Mouse (Mus musculus) heart, embryonic 15.5 days (tissue): ENCODE data around the gene Map3k10. TPM values are rescaled to one million over a fixed set of nuclear protein-coding genes. Genes with fewer than 3 reads are reported as not detected.
"Not testable (repeated sequence)": the region's sequence is repeated elsewhere in the genome, so short reads cannot be mapped to it uniquely, and the experiment has no call there.

Experiments used
- ATAC-seq: fragments of 200-750 bp; cut with Nextera tagmentation; replicated peaks from 2 replicates; pipeline ENCODE4 v1.8.0; 2017; ENCODE audit warnings: low read depth, moderate TSS enrichment; ENCODE audit not compliant: insufficient number of reproducible peaks, insufficient read depth, low FRiP score
- H3K27ac ChIP-seq: fragments of 300-500 bp; sonication (generic); 2 replicates; pipeline ENCODE4 v1.5.1; 2015; ENCODE audit warnings: mild to moderate bottlenecking, inconsistent platforms
- H3K27me3 ChIP-seq: fragments of 300-500 bp; sonication (generic); 2 replicates; pipeline ENCODE4 v1.6.1; 2015; ENCODE audit warnings: inconsistent platforms
- H3K36me3 ChIP-seq: fragments of 300-500 bp; sonication (generic); 2 replicates; pipeline ENCODE4 v1.6.1; 2015; ENCODE audit warnings: mild to moderate bottlenecking, inconsistent platforms
- H3K4me1 ChIP-seq: fragments of 300-500 bp; sonication (generic); replicated peaks from 2 replicates; pipeline ENCODE4 v1.6.1; 2015; ENCODE audit warnings: inconsistent platforms
- H3K4me2 ChIP-seq: fragments of 300-500 bp; sonication (generic); 2 replicates; pipeline ENCODE4 v1.6.1; 2015; ENCODE audit warnings: inconsistent platforms, mild to moderate bottlenecking, moderate library complexity
- H3K4me3 ChIP-seq: fragments of 300-500 bp; sonication (generic); 2 replicates; pipeline ENCODE4 v1.5.1; 2015; ENCODE audit warnings: mild to moderate bottlenecking, inconsistent platforms
- H3K9ac ChIP-seq: fragments of 300-500 bp; sonication (generic); 2 replicates; pipeline ENCODE4 v1.6.1; 2015; ENCODE audit warnings: mild to moderate bottlenecking, inconsistent platforms
- H3K9me3 ChIP-seq: fragments of 300-500 bp; sonication (generic); replicated peaks from 2 replicates; pipeline ENCODE4 v1.6.1; 2016; ENCODE audit warnings: inconsistent platforms
- WGBS: fragments of 180-500 bp; shearing (Covaris S2); methylation state at CpG from one replicate; pipeline ENCODE4 v1.1.7; 2015; ENCODE audit warnings: mixed read lengths; 5-methylcytosine and 5-hydroxymethylcytosine counted together
- polyA plus RNA-seq: library from polyadenylated mRNA; unstranded; fragments of >200 nt; fragmentation: Nextera tagmentation; extraction: Ambion mirVana; gene quantifications from 2 replicates; pipeline ENCODE4 v1.2.1, GENCODE M21; 2015

The Map3k10 gene
- polyA plus RNA-seq, 1 experiment from 2014 or later, result 3.7 TPM

DNA sequence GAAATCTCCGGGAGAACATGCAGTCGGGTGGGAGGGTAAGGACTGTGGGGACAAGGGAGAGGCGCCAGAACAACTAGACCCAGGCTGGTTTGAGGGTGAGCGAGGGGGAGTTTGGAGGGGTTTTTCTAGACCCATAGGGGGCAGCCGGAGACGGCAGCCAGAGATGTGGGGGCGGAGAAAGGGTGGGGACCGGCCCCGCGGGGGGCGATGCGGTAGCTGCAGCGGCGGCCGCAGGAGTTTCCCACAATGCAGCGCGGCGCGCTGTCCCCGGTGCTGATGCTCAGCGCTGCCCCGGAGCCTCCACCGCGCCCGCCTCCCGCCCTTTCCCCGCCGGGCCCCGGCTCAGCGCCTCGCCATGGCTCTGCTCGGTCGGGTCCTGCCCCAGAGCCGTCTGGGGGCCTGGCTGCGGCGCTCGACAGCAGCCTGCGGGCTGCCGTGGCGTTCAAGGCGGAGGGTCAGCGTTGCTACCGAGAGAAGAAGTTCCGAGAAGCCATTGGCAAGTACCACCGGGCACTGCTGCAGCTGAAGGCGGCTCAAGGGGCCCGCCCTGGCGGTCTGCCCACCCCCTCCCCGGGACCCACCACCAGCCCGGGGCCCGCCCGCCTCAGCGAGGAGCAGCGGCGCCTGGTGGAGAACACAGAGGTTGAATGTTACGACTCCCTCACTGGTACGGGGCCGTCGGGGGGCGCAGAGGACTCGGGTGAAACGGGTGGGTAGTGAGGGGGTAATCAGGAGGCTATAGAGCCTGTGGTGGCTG lies 20.5 kb downstream of the Map3k10 start, which contains the start of gene Ttc9b:
Gene Ttc9b, plus strand, starts transcription at position 235 of the 757 bp plus-strand sequence.
- Histone ChIP-seq H3K9ac (no peak within 1 kb of the TSS), H3K4me3 (peak within 1 kb of the TSS; percentile 35), H3K27me3 (peaks cover 86% of the 10 kb centered on the region), H3K4me2 (peak within 1 kb of the TSS; percentile 52), H3K4me1 (peaks cover 5% of the 10 kb centered on the region), H3K27ac (no peak within 1 kb of the TSS), H3K9me3 (no peaks in the 10 kb centered on the region), H3K36me3 (no peaks in the 10 kb centered on the region)
- 5% methylated on average over 53 of the region's 62 CpGs for WGBS
- no peak for ATAC-seq

DNA sequence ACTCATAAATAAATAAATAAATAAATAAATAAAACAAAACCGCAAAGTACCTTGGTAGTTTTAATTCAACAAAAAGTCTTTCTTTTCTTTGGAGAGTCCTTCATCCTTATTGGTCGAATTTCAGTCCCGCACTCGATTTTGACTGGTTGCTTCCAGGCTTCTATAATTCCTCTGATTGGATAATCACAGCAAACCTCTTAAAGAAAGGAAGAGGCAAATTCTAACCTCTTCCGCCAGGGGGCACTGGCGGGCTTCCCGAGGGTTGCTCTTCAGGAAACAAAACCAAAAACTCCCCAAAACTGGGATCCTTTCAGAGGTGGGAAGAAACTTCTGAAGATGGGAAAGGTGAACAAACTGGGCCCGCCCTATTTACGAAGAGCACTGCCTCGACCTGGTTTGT lies 23.4 kb downstream of the Map3k10 start:
- H3K4me2 ChIP-seq, result no peak overlapping the region
- H3K4me1 ChIP-seq, result peaks cover 5% of the 10 kb centered on the region
- 6% methylated on average over 10 of the region's 10 CpGs for WGBS
- H3K4me3 ChIP-seq, result 0 out of 2 replicates have a peak overlapping the region, but pooled peaks have one; percentile 10
- H3K27ac ChIP-seq, result no peak overlapping the region
- no peak for ATAC-seq
- no peak overlapping the region for H3K9ac ChIP-seq
- no peaks in the 10 kb centered on the region for H3K9me3 ChIP-seq
- peaks cover 57% of the 10 kb centered on the region for H3K27me3 ChIP-seq
- no peaks in the 10 kb centered on the region for H3K36me3 ChIP-seq

DNA sequence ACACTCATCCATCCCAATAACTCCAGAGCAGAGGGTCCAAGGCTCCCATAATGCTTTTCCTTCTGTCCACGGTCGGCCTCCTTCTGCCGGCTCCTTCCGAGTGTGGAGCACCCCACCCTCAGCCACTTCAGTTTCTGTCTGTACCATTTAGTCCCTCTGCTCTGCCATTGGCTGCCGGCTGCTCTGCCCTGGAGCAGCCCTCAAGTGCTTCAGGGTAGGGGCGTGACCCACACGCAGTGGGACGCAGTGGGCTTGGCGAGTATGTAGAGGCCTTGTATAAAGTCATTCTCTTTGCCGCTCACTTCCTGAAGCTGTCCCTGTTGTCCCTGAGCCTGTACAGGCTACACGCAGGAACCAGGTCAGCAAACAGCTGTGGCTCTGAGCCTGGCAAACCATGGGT lies 24.7 kb downstream of the Map3k10 start:
- ATAC-seq, result no peak
- Histone ChIP-seq H3K4me1 (peaks cover 5% of the 10 kb centered on the region), H3K4me2 (no peak overlapping the region), H3K4me3 (no peak overlapping the region), H3K27ac (no peak overlapping the region), H3K36me3 (no peaks in the 10 kb centered on the region), H3K9ac (no peak overlapping the region), H3K9me3 (no peaks in the 10 kb centered on the region), H3K27me3 (peaks cover 45% of the 10 kb centered on the region)
- 87% methylated on average over 11 of the region's 11 CpGs for WGBS

- Histone ChIP-seq H3K9ac (no peak overlapping the region), H3K36me3 (no peaks in the 10 kb centered on the region), H3K9me3 (no peaks in the 10 kb centered on the region), H3K27ac (no peak overlapping the region), H3K27me3 (peaks cover 22% of the 10 kb centered on the region), H3K4me3 (no peak overlapping the region), H3K4me2 (no peak overlapping the region), H3K4me1 (no peaks in the 10 kb centered on the region)
- ATAC-seq, result no peak
- 74% methylated on average over 6 of the region's 6 CpGs for WGBS
Observed at GRCm38 (mm10) chr7:27647281-27648002, 27.0 kb downstream of the Map3k10 start.

- Histone ChIP-seq H3K9ac (no peak overlapping the region), H3K27me3 (peaks cover 13% of the 10 kb centered on the region)
- 76% methylated on average over 7 of the region's 7 CpGs for WGBS
Observed at GRCm38 (mm10) chr7:27646516-27646915, 27.9 kb downstream of the Map3k10 start.

GRCm38 (mm10) chr7:27644471-27644870 lies 29.9 kb downstream of the Map3k10 start:
- Histone ChIP-seq H3K27ac (no peak overlapping the region), H3K27me3 (no peaks in the 10 kb centered on the region), H3K9ac (no peak overlapping the region), H3K4me2 (no peak overlapping the region), H3K4me1 (no peaks in the 10 kb centered on the region), H3K9me3 (no peaks in the 10 kb centered on the region), H3K4me3 (no peak overlapping the region), H3K36me3 (0 out of 2 replicates have a peak, but pooled peaks cover 4% of the 10 kb centered on the region)
- ATAC-seq, result no peak
- WGBS, result 55% methylated on average over 1 of the region's 1 CpGs

More at GRCm38 (mm10) chr7:27646516-27646915, 27.9 kb downstream of the Map3k10 start:
- Histone ChIP-seq H3K36me3 (no peaks in the 10 kb centered on the region), H3K9me3 (no peaks in the 10 kb centered on the region), H3K4me3 (no peak overlapping the region), H3K4me2 (no peak overlapping the region), H3K27ac (no peak overlapping the region), H3K4me1 (no peaks in the 10 kb centered on the region)
- no peak for ATAC-seq

- H3K27ac ChIP-seq, H3K9me3 ChIP-seq, ATAC-seq, H3K27me3 ChIP-seq, H3K4me3 ChIP-seq, H3K4me2 ChIP-seq, H3K9ac ChIP-seq, H3K4me1 ChIP-seq: not testable (repeated sequence)
- WGBS, result 89% methylated on average over 2 of the region's 2 CpGs
- peaks cover 70% of the 10 kb centered on the region for H3K36me3 ChIP-seq
Observed at GRCm38 (mm10) chr7:27635094-27635493, 39.3 kb downstream of the Map3k10 start.

DNA sequence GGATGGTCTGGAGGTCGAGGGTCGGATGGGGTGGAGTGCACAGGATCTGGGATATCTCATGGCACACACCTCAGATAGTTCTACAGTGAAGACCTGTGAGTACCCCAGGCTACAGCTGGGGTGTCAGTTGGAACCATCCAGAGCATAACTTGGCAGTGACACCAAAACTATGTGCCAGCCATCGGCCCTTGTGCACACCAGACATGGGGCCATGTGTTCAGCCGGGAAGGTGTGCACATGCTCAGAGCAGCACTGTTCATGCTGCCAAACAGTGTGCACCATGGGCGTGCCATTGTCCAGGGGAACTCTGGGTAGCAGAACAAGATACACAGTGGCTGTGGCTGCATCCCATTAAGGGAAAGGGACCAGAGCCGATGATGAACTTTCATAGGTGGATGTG lies 39.7 kb downstream of the Map3k10 start:
- Histone ChIP-seq H3K9me3 (no peaks in the 10 kb centered on the region), H3K9ac (no peak overlapping the region), H3K27me3 (no peaks in the 10 kb centered on the region), H3K4me2 (no peak overlapping the region), H3K36me3 (peaks cover 69% of the 10 kb centered on the region), H3K4me1 (no peaks in the 10 kb centered on the region), H3K4me3 (no peak overlapping the region), H3K27ac (no peak overlapping the region)
- ATAC-seq, result no peak
- 91% methylated on average over 6 of the region's 6 CpGs for WGBS

- no peak for ATAC-seq
- Histone ChIP-seq H3K27ac (no peak overlapping the region), H3K36me3 (peaks cover 79% of the 10 kb centered on the region)
Observed at GRCm38 (mm10) chr7:27633166-27633565, 41.2 kb downstream of the Map3k10 start.

DNA sequence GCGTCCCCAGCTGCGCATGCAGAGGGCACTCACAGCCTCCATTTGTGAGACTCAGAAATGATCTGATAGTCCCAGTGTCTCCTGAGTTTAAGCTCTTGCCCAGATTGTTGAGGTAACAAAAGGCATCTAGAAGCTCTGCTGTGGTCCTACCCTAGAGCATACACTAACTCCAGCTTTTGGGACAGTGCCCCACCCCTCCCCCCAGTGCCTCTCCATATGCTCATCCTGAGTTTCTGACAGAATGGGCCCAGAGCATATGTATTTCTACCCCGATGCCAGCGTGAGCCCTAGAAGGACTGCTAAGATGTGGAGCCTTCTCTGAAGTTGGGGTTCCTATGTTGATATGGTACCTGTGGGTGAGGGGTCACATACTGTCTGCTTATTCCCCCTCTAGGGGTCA lies 43.0 kb downstream of the Map3k10 start:
- Histone ChIP-seq H3K27me3 (no peaks in the 10 kb centered on the region), H3K9ac (no peak overlapping the region), H3K27ac (no peak overlapping the region), H3K4me1 (no peaks in the 10 kb centered on the region), H3K4me3 (no peak overlapping the region), H3K36me3 (peaks cover 81% of the 10 kb centered on the region), H3K4me2 (no peak overlapping the region), H3K9me3 (no peaks in the 10 kb centered on the region)
- WGBS, result 97% methylated on average over 4 of the region's 4 CpGs
- no peak for ATAC-seq

More at GRCm38 (mm10) chr7:27633166-27633565, 41.2 kb downstream of the Map3k10 start:
- H3K9me3 ChIP-seq, result no peaks in the 10 kb centered on the region
- H3K4me3 ChIP-seq, result no peak overlapping the region
- H3K4me2 ChIP-seq, result no peak overlapping the region
- 87% methylated on average over 6 of the region's 6 CpGs for WGBS
- no peaks in the 10 kb centered on the region for H3K27me3 ChIP-seq
- H3K4me1 ChIP-seq, result no peaks in the 10 kb centered on the region
- H3K9ac ChIP-seq, result no peak overlapping the region

DNA sequence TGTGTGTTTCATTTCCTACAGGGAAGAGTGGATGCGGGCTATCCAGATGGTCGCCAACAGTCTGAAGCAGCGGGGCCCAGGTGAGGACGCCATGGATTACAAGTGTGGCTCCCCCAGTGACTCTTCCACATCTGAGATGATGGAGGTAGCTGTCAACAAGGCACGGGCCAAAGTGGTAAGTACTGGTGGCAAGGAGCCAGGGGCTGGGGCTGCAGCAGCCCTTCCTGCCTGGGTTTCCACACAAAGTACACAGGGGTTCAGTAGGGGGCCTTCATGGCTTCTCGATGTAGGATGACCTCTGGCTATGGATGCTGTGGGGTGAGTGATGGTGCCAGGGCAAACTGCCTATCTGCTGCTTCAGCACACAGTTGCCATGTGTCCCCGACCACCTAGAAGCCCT lies 45.6 kb downstream of the Map3k10 start:
- H3K27me3 ChIP-seq, H3K4me3 ChIP-seq, H3K27ac ChIP-seq, H3K9ac ChIP-seq, ATAC-seq, H3K4me2 ChIP-seq, H3K9me3 ChIP-seq, H3K4me1 ChIP-seq: not testable (repeated sequence)
- H3K36me3 ChIP-seq, result peaks cover 74% of the 10 kb centered on the region
- WGBS, result 78% methylated on average over 7 of the region's 7 CpGs
